Mouse (Mus musculus): ENCODE results near the gene Man2c1.

Man2c1 gene

GRCm38 (mm10) chr9:57130577-57131433 is at the start of gene Man2c1:
Gene Man2c1 (plus strand): TSS chr9:57130690.
- DNase-seq (ENCODE audit: low read depth): peak; percentile 87

DNA sequence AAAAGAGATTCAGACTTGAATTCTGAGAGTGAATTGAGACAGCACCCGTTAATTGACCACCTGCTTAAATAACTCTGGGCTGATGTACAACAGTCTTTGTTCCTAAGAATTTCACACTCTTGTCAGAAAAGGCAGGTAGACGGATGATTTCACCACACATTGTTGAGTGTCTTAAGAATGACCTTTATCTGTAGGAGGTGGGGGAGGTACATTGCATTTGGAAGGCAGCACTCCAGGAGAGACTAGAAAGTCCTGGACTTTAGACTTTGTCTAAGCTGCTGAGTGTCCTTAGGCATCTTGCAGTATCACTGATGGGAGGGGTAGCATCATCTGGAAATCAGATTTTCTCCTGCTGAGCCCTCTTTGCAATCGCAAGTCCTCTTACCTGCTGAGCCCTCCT is 48.3 kb upstream of the Man2c1 start:
- DNase-seq (ENCODE audit: low read depth): no peak

DNA sequence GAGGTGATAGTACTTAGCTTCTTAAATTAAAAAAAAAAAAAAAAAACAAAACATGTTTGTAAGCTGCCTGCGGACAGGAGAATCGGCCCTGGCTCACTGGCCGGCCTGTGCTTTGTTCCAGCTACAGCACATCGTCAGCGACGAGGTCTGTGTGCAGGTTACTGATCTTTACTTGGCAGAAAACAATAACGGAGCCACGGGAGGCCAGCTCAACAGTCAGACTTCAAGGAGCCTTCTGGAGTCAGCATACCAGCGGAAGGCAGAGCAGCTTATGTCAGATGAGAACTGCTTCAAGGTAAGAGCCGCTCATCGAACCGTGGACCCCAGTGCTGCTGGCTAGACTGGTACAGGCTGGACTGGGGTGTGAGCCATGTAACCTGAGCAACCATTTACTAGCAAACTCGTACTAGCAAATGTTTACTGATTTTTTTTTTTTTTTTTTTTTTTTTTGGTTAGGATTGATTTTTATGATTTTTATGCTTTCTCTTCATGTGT is 13.2 kb upstream of the Man2c1 start:
- no peak for DNase-seq (ENCODE audit: low read depth)

DNA sequence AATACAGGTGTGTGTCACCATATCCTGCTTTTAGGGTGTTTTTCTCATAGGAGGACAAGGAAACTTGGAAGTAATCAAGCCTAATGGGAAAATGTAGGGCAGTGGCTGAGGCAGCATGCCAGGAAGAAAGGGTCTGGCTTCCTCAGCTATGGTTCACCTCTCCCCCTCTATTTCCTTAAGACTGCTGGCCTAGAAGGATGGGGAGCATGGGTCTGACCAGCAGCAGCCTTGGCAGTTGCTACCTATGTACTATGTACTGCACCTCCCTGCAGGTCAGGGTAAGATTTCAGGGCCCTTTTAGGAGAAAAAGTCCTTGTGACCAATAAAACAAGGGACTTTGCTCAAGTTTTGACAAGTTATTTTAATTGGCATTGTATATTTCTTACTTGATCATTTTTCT is 849 bp upstream of the Man2c1 start:
- no peak for DNase-seq (ENCODE audit: low read depth)

- DNase-seq (ENCODE audit: low read depth): no peak
These were observed 6.8 kb downstream of the Man2c1 start for GRCm38 (mm10) chr9:57137246-57137645.

DNA sequence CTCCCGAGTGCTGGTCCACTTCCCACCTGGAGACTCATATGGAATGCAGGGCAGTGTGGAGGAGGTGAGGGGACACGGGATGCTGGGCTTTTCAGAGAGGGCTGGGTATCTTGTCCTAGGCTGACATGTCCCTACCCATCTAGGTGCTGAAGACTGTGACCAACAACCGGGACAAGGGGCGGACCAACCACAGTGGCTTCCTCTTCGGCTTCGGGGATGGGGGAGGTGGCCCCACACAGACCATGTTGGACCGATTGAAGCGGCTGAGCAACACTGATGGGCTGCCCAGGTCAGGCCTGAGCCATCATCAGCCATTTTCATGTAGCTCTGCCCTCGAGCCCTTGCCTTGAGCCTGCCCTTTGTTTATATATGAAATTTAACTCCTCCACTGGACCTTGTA is 7.3 kb downstream of the Man2c1 start:
- DNase-seq (ENCODE audit: low read depth): no peak

DNA sequence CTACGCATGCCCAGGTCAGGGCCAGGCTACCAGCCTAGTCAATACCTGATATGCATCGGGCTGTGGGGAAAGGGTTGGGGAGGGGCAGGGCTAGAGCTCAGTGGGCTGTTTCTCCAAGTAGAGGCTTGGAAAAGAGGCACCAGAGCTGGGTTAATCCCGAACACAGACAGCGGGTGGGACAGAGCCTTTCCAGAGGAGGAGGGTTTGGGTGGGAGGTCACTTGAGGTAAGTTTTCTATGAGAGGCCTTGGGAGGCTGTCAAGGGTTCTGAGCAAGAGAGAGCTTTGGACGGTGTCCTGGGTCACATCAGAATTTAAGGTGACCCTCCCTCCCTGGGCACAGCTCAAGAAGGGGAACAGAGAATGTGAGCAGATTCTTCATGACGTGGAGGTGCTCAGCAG is 8.0 kb downstream of the Man2c1 start:
- DNase-seq (ENCODE audit: low read depth): no peak

DNA sequence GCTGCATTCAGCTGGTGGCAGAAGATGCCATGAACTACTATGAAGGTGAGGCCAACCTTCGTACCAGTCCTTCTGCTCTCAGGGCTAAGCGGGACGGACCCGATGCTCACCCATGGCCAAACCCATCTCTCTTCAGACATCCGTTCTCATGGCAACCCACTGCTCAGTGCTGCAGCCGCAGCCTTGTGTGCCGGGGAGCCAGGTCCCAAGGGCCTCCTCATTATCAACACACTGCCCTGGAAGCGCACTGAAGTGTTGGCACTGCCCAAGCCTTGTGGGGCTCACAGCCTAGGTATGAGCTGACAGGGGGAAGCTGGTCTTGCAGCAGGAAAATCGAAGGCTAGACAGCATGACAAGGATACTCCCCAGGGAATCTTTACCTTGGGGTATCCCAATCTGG is 8.6 kb downstream of the Man2c1 start:
- DNase-seq (ENCODE audit: low read depth): no peak

- DNase-seq (ENCODE audit: low read depth): no peak
These were observed 9.1 kb downstream of the Man2c1 start for GRCm38 (mm10) chr9:57139571-57139970.

DNA sequence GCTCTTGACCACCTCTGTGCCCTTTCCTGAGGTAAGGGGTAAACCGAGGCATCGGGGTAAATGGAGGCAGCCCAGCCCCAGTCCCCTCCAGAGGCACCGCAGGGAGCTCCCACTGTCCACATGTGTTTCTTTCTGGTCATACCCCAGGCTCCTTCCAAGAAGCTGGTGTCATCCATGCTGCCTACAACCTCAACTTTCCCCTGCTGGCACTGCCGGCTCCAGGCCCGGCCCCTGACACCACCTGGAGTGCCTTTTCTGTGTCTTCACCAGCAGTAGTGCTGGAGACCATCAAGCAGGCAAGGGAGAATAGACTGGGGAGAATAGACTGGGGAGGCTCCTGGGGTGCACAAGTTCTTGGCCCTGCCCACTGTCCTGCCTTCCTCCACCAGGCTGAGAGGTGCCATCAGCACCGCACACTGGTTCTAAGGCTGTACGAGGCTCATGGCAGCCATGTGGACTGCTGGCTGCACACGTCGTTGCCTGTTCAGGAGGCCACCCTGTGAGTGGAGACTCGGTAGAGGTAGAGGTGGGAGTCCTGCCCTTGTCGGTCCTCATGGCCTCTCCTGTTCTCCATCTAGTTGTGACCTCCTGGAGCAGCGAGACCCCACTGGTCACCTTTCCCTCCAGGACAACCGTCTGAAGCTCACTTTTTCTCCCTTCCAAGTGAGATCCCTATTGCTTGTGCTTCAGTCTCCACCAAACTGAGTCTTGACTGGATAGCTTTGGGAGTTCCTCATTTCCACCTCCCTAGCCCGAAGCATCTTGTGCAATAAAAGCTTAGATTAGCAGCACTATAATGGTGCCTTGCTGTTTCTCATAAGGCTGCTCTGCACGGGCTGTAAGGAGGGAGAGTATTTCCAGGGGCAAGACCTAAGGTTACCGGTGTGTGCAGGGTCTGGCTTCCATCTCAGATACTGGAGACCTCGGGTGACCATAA is 11.2 kb downstream of the Man2c1 start:
- DNase-seq (ENCODE audit: low read depth): no peak

- DNase-seq (ENCODE audit: low read depth): no peak
These were observed 12.7 kb downstream of the Man2c1 start for GRCm38 (mm10) chr9:57143212-57143611.

DNA sequence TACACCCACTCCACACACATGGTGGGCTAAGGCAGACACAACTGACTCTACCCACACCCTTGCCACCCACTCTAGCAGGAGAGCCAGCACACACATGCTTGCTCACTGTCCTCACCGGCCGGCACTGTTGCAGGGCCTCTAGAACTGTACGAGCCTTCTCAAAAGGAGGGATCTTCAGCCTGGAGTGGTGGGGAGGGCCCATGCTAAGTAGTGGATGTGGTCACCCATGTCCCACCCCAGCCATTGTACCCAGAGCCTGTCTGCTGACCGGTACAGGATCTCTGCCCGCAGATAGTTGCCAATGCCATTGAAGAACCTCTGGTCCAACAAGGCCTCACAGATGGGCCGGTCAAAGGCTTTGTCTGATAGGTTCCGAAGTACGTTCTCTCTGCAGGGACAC is 14.3 kb downstream of the Man2c1 start:
- DNase-seq (ENCODE audit: low read depth): no peak

DNA sequence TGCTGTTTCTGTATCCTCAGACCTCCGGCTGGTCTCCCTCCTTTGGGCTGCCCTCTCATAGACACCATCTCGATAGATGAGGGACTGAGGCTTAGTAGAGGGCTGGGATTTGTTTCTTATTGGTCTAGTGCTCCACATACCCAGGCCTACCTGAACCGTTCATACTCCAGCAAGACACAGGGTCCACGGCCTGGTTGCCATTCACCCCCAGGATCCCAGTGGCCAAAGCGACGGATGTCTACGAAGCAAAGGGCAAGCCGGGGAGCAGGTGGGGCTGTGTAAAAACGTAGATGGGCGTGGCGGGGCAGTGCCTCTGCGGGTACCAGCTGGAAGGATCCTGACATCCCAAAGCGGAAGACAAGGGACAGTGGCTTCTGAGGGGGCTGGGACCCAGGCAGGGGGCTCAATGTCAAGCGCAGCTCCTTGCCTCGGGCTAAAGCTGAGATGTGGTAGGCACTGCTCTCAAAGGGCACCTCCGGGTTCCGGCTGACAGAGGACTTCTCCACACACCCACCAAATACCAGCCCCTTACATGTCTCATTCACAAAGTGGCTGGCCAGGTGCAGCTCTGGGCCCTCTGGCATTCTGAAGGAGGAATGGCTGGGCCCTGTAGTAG is 16.1 kb downstream of the Man2c1 start:
- DNase-seq (ENCODE audit: low read depth): no peak

DNA sequence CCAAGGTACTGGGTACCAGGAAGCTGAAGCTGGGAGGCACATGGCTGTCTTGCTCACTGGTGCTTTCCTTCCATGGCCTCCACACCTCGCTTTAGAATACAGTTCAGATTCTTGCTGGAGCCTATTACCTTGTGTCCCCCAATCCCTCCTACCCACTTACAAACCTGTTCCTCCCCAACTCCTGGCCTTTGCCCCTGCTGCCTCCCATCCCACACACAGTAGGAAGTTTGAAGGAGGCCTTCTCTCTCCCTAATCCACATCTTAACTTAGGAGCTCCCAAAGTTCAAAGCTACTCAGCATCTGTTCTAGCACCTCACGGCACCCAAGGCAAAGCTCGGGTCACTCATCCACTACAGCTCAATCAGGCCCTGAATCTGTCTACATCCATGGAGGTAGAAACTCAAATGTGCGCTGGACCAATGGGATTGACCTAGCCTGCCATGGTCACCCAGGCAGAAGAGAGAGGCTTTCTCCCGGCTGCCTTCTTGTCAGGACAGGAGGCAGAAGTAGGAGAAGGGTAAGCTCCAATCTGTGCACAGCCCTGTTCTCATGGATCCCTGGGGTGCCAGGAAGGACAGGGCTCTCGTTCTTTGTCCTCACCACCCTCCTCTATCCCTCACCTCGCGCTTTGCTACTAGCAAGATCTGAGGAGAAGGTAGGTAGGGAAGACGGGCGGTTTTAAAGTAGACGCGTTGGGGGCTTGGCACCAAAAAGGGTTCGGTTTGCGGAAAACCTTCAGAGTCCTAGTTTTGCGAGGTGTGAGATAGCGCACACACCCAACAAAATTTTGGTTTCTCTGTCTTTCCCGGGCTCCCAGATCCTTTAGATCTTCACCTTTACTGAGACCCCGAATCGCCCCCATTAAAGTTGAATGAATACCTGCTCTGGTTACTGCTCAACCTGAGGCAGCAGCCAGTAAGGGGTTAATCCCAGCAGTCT is 17.0 kb downstream of the Man2c1 start:
- DNase-seq (ENCODE audit: low read depth): no peak

DNA sequence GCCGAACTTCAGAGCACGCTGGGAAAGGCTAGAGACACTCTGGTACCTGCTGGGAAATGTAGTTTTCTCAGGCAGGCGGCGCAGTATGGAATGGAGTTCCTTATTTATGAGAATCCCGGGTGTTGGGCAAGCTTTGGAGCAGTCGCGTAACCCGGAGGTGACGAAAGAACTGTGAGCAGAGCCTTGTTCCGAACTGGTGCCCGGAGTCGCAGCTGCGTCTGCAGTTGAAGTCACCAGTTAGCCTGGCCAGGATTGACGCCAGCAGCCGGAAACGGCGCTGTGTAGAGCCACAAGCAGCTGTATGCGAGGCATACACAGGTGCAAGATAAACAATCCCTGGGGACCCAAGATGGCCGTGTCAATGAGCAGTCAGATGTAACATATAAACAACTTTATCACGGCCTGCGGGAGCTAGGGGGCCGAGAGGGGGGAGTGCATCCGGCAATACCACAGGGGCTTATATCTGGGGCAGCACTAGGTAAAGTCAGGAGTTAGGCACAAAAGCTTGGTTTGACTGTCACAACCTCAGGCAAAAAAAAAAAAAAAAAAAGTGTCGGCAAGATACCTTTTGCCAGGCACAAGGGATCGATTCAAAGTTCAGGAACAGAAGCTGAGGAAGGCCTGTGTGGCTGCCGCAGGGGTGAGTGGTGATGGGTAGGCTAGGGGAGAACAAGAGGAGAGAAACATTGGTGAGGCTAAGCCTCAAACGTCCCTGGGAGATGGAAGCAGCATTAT is 17.8 kb downstream of the Man2c1 start, which contains the start of gene Neil1:
Gene Neil1 (minus strand): TSS at position 162 of the 735 bp plus-strand sequence.
- peak; percentile 93 for DNase-seq (ENCODE audit: low read depth)

GRCm38 (mm10) chr9:57149021-57149420 is 18.5 kb downstream of the Man2c1 start:
- no peak for DNase-seq (ENCODE audit: low read depth)

GRCm38 (mm10) chr9:57150192-57150591 is 19.7 kb downstream of the Man2c1 start:
- DNase-seq (ENCODE audit: low read depth): no peak

DNA sequence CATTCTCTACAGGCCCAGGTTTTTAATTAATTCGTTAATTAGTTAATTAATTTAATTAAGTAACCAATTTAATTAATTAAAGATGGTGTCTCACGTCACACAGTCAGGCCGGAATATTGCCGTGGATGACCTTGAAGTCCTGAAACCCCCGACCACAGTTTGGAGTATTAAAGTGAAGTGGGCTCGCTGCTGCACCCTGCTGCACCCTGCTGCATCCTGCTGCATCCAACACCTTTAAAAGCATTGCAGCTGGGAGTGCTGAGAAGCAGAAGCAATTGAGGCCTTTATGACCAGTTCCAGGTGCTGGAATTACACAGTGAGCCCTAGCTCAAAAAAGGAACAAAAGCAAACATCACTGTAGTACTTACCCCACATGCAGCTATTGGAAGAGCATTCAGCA is 21.8 kb downstream of the Man2c1 start:
- DNase-seq (ENCODE audit: low read depth): no peak

DNA sequence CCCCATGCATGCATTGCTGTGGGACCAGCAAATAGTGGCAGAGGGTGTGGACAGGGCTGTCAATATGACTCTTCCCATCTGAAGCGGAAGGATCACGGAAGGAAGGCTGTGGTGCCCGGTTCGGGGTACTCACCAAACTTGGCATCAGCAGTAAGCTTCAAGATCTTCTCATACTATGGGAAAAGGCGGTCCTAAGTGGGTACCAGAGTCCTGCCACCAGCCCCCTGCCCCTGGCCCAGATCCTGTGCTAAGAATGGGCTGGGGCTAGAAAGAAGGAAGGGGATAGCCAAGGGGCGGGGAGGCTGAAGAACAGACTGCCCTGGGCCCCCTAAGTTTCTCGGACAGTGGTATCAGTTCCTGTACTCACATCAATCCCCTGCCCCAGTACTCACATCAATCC is 25.9 kb downstream of the Man2c1 start:
- DNase-seq (ENCODE audit: low read depth): no peak

GRCm38 (mm10) chr9:57156823-57157222 is 26.3 kb downstream of the Man2c1 start:
- no peak for DNase-seq (ENCODE audit: low read depth)
